Mouse (Mus musculus) Patski (cell line): ENCODE results near the gene Colgalt2. TPM values are rescaled to one million over a fixed set of nuclear protein-coding genes. Genes with fewer than 3 reads are reported as not detected.

Experiments used
- ATAC-seq: fragments of 100-300 bp; one replicate; pipeline ENCODE4 v1.8.0; 2021
- CTCF ChIA-PET: fragments of 350-600 bp; sonication (Branson Sonifier 250); formaldehyde crosslinking; loops from one replicate; lab custom pipeline; 2022; ENCODE audit warnings: inconsistent platforms; lab: Charles Lee
- POLR2A ChIA-PET: fragments of 350-600 bp; sonication (Branson Sonifier 250); formaldehyde crosslinking; loops from one replicate; lab custom pipeline; 2022; ENCODE audit warnings: antibody characterized with exemption, inconsistent platforms; lab: Charles Lee
- DNase-seq: peaks from one replicate; pipeline ENCODE4 v3.0.0-alpha.2; 2011; ENCODE audit warnings: low read depth, low spot score
- H3K27me3 ChIP-seq: fragments of 371-371 bp; one replicate; pipeline ENCODE4 v1.5.1; 2021
- CTCF ChIP-seq: fragments of 100-300 bp; IDR thresholded peaks from one replicate; pipeline ENCODE4 v1.5.1; 2021
- in situ Hi-C: fragments of 300-500 bp; cut with MboI; formaldehyde crosslinking; loops from 3 replicates; pipeline ENCODE4 v1.11.1; 2018; ENCODE audit warnings: low pct_unique_long_range_greater_than_20kb, mixed read lengths
- polyA plus RNA-seq: library from polyadenylated mRNA; unstranded; gene quantifications from one replicate; pipeline ENCODE4 v1.2.3, GENCODE M21; 2021

Gene Colgalt2
- polyA plus RNA-seq, 1 experiment from 2014 or later = not detected

DNA sequence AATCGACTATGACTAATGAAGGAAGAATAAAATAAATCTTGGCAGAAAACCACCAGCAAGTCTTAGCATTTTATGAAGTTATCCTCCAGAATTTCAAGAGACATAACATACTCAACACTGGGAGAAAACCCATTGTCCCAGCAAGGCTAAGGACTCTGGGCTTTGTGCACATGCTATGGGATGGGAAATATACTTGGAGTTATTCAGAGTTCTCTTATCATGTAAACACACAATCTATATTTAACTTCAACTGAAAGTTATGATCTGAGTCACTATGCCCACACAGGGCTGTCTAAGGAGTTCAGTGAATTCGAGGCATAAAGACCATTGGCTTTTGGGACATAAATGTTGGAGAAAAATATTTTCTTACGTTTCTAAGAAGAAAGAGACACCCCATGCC lies 151.3 kb downstream of the Colgalt2 start:
- ATAC-seq (no peak), DNase-seq (no peak)
- ChIA-PET POLR2A (interaction anchor here (0.7 kb wide), 1 partner anchor 195 kb away, joined by 3 read pairs; no protein-coding TSS in a partner anchor), CTCF (no interaction called here)
- H3K27me3 ChIP-seq = no peaks in the 10 kb centered on the region
- in situ Hi-C loops = no loop called here
- no peak for TF ChIP-seq CTCF

DNA sequence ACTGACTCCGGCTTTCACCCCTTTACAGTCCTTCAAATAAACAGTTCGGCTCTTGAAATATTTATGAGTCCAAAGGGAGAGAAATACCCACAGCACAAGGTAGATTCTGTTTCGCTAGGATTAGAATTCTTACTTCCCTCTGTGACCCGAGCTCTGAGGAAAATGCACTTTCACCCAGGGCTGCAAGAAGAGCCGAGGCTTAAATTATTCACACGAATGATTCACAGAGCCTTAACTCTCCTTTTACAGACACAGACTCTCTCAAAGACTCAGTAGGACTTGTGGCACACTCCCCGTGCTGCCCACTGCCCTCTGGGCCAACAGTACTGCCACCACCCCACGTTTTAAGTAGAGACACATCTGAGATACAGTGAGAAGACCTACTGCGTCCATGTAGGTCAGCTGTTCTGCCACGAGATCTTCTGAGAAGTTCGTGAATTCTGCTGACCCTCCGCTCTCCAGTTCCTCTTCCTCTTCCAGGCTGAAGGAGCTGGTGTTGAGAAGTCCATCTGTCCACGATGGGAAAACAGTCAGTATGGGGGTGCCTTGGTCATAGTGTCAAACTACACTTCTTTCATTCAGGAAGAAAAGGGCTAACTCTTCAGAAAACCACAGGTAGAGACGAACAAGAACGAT lies 154.4 kb downstream of the Colgalt2 start:
- TF ChIP-seq CTCF = no peak
- no peak for ATAC-seq
- in situ Hi-C loops = no loop called here
- DNase-seq = no peak
- ChIA-PET POLR2A (interaction anchor here (1.2 kb wide), 1 partner anchor 68 kb away, joined by 3 read pairs; no protein-coding TSS in a partner anchor), CTCF (interaction anchor here (1.0 to 1.7 kb wide), 6 partner anchors 10 to 192 kb away, joined by 3 to 10 read pairs (median 3); no protein-coding TSS in a partner anchor)
- H3K27me3 ChIP-seq = no peaks in the 10 kb centered on the region

DNA sequence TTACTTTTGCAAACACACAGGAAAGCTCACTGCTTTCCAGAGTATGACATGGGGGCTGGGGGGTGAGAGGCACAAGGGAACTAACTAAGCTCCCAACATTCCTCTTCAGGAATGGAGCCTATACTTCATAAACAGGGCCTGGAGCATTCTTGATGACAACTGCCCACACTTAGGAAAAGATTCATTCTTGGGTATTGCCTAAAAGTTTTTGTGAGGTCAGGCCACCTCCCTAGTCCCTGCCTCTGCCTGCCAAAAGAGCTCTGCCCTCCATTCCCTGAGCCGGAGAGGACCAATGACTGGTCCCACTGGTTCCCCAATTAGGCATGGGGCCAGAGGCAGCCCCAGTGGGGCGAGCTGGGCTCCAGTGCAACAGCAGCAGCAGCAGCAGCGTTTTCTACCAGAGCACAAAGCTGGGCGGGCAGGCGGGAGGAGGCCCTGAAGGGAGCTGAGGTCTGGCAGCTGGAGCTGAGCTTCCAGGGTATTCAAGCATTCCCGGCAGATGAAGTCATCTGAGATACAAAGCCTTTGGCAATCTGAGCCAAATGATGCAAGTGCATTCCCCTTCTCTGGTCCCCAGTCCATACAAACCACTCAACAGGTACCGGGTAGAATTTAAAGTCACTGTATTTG lies 156.4 kb downstream of the Colgalt2 start:
- no peak for TF ChIP-seq CTCF

DNA sequence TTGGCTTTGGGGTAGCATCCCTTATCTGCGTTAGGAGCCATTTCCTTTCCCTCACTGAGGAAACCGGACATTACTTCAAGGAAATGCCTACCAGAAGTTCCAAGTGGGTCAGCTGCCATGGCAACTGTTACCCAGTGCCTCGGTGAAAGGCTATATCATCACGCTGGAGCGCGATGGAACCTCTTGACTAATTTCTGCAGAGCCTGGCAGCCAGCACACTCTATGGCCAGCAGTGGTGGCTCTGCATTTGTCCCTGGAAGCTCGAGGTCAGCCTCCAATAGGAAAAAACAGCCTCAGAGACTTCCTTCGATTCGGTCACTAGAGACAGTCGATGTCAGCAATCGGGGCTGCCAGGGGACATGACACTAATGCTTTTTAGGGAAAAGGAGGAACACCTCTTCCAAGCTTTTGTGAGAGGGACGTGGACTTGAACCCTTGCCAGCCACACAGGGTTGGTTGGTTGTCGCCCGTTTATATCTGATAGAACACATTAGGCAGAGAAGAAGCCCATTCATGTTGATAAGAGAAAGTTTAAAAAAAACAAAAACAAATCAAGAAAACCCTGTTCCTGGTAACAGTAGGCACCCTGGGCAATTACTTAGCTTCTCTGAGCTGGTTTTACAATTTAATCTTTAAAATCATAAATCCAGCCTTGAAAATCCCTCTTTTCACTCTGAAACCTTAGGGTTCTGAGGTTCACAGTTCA lies 157.1 kb downstream of the Colgalt2 start:
- in situ Hi-C loops = no loop called here
- POLR2A ChIA-PET = interaction anchor here (1.4 to 1.5 kb wide), 2 partner anchors 15 to 67 kb away, joined by 3 to 4 read pairs; no protein-coding TSS in a partner anchor
- DNase-seq (no peak), ATAC-seq (no peak)
- no peak for TF ChIP-seq CTCF
- no peaks in the 10 kb centered on the region for H3K27me3 ChIP-seq
- CTCF ChIA-PET = interaction anchor here (1.2 to 2.2 kb wide), 4 partner anchors 32 to 93 kb away, joined by 3 to 6 read pairs (median 5); no protein-coding TSS in a partner anchor

More for the DNA sequence above, 156.4 kb downstream of the Colgalt2 start:
- in situ Hi-C loops = no loop called here
- no peaks in the 10 kb centered on the region for H3K27me3 ChIP-seq
- ATAC-seq (peak; percentile 91), DNase-seq (peak; percentile 79)
- ChIA-PET POLR2A (interaction anchor here (1.4 to 1.7 kb wide), 3 partner anchors 10 to 68 kb away, joined by 3 to 4 read pairs (median 4); no protein-coding TSS in a partner anchor), CTCF (interaction anchor here (1.1 to 2.2 kb wide), 6 partner anchors 12 to 94 kb away, joined by 3 to 6 read pairs (median 4); no protein-coding TSS in a partner anchor)

Other genes starting within 250 kb of the Colgalt2 start
- gene Tsen15, start 13.1 kb upstream of the Colgalt2 start, polyA plus RNA-seq = 29.3 TPM